Mouse (Mus musculus) small intestine, adult 2 months (tissue): ENCODE data around the gene Vmn1r221.

Experiments
- CTCF ChIP-seq: fragments of 200-500 bp; IDR thresholded peaks from 2 replicates; pipeline ENCODE4 v1.5.1; 2012; ENCODE audit warnings: low read depth, mild to moderate bottlenecking, control low read depth, inconsistent platforms, low read length, moderate library complexity, mixed read lengths; ENCODE audit not compliant: insufficient replicate concordance, insufficient read length; ENCODE audit errors: extremely low read depth
- POLR2A ChIP-seq: fragments of 200-500 bp; IDR thresholded peaks from 2 replicates; pipeline ENCODE4 v1.6.1; 2012; ENCODE audit warnings: low read depth, mild to moderate bottlenecking, control low read depth, inconsistent platforms, low read length, moderate library complexity

DNA sequence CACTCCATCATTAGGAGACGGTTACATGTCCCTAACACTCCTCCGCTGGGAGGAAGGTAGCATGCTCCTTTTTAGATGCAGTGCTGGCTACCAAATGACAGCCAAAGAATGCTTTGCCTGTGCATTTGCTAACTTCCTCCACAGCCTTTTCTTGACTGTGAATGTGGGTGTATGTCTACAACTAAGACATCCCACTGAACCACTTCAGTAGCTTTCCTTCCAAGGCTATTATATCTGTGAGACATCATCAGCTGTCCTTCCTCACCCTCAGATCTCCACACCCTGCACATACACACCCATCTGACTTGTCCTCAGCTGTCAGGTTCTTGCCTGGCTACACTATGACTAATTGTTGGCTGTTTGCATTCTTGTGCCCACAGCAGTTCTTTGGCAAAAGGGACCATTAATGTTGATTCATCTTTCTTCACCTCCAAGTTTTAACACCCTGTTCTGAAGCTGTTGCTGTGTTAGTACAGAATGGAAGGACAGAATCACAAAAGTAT lies 44.7 kb downstream of the Vmn1r221 start:
- TF ChIP-seq POLR2A (no peak), CTCF (no peak)
